Mouse (Mus musculus): ENCODE data around the gene Usp26. TPM values are rescaled to one million over a fixed set of nuclear protein-coding genes. Genes with fewer than 3 reads are reported as not detected.
A peak's percentile ranks its signal among the peaks of the same experiment; 100 is the strongest.

Usp26 gene
- not detected in 2 replicates for total RNA-seq (2021)
- long read RNA-seq: 0 reads

DNA sequence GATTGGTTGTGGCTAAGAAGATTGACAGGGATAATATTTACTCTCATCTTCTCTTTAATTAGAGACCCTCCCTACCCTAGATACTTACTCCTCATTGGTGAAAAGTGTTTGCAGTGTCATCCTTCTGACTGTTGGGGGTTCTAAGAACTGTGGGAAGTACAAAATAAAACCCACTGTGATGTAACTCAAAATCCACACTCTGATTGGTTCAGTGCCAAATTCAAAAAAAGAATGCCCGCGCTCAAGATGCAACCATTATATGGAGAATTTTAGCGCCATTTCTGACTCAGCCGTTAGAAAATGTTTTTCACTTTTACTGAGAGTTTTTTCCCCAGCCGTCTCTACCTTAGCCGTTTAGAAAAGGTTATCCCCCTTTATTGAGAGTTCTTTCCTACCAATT lies at the start of gene Usp26:
Usp26 (minus strand) TSS at position 101 of the 400 bp plus-strand sequence.
- DNase-seq: no peak

DNA sequence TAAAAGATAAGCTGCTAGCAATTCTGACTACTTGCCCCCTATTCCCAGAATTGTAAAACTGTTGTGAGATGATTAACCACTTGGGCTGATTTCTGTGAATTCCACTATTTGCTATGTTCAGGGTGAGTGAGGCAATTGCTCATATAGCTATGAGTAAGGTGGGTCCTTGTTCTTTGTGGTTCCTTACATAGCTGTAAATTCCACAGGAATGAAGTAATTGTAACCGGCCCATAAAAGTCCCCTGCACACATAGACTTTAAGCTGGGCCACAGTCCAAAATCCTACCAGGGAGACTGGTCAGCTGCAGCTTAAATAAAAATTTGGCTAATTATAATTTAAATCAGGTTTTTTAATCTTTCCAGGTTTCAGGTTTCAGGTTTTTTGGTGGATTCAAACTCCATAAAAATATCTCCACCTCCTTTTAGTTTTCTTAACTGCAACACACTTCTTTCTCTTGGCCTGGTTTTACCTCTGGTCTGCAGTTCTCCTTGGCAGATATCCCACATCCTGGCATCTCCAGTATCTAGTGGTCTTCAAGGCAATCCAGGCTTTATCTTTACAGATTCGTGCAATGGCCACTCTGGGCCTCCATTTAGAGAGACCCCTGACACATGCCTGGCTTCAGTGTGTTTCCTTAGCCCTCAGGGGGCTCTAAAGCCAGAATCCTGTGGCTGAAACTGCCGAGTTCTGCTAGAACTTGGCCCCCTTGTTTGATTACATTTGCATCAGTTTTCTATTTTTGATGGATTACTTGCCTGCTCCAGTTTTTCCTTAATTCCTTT lies 13.6 kb upstream of the Usp26 start:
- no peak for DNase-seq

DNA sequence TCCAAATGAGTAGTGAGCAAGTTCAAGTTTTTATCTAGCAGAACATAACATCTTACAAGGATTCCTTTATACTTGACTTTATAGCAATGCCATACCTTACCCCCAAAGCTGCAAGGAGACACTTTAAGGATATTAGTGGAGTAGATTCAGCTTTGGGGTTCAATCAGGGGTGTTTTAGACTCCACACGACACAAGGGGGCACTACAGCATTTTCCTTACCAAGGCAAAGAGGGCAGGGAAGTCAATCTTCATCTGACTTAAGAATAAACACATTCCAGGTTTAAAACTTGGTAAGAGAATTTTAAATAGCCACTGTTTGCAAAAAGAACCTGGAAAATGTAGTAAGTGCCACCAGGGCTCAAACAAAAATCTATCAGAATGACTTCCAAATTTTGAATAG lies 33.6 kb downstream of the Usp26 start:
- DNase-seq: peak; percentile 4

DNA sequence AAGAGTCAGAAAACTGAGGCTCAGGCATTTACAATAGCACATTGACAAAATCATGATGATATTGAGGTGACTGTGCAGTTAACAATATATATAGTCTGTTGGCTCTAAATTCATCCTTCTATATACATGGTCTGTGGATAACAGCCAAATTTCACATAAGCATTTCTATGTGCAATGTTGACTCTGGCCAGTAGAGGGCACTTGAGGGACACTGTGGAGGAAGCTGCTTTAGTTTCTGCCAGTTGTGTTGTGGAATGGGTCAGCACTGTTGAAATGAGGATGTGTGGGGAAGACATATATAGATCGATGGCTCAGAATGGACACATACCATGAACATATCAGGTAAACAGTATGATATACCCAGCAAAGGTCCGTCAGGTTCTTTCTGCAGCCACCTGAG lies 64.6 kb downstream of the Usp26 start:
- DNase-seq: peak; percentile 23

DNA sequence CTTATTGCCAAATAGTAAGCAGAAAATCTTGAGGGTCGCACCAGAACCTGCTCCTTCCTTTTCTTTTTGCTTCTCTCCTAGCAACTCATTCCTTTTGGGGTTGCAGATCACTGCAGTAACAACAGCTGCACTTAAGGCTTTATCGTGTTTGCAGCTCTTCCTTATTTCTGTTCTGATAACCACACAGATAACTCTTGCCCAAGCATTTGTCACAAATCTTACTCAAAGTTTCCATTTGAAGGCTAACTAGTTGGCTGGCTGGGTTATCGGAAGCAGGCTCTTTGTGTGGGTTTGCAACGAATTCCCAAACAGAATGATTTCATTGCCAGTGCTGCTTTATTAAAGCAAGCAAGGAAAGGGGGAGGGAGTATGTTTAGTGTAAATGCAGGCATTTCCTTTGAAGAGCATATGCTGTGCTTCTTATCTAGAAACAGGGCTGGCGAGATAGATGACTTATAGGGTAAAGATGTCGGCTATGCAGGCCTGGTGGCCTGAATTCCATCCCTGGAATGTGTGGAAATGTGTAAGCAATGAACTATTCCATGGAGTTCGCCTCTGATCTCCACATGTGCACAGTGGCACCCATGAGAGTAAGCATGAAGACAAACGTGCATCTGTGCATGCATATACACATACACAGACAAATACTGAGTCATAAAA lies 86.8 kb downstream of the Usp26 start:
- no peak for DNase-seq

DNA sequence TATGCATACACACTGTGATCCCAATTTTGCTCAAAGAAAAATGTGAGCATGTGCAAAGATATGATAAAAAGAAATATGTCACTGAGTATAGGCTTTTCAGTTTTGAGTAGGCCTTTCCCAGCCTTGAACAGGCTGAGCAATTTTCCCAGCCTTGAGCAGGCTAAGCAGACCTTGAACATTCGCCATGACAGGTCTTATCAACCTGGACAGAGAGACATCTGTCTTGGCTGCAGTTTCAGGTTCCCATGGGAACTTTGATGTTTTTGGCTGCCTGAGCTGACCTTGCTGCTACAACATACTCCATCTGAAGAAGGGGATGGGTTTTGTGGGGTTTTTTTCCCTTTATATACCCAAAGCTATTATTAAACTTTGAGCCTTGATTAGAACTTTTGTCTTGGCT lies 88.0 kb downstream of the Usp26 start:
- peak; percentile 10 for DNase-seq

Other genes with a start within 250 kb of the Usp26 start
- 3.5 and 4.3 TPM in 2 replicates for gene Hs6st2, start 119.4 kb downstream of the Usp26 start, total RNA-seq (2021)
- not detected in 2 replicates for gene 1700080O16Rik, start 171.5 kb upstream of the Usp26 start, total RNA-seq (2021)